Mouse (Mus musculus): ENCODE measurements at regions not wholly inside any gene's neighbourhood (a gene's known extent, or its start where the extent isn't known, plus 50 kb on each side); places are given as distances from the start of the nearest gene placed in this dataset.

DNA sequence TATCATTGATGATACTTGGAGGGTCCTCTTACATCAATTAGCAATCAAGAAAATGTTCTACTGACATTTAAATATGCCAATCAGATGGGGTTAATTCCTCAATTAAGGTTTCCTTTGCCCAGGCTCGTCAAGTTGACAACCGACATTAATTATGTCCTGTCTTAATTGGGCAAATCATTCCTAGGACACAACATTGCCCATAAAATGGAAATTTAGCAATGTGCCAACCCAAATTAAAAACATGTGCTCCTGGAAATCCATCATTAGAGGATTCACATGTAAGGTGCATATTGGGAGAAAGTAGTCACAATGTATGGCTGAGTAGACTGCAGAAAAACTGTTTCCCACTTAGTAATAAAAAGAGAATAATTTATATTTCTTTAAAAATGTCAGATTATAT lies 483.6 kb upstream of the B430305J03Rik start:
- intact Hi-C loops (cut with DNase I), result loop anchor here (10.0 kb wide), 1 partner anchor 605 kb away; no protein-coding TSS in a partner anchor
- no peak for DNase-seq (ENCODE audit: low spot score in 2 of 2)

DNA sequence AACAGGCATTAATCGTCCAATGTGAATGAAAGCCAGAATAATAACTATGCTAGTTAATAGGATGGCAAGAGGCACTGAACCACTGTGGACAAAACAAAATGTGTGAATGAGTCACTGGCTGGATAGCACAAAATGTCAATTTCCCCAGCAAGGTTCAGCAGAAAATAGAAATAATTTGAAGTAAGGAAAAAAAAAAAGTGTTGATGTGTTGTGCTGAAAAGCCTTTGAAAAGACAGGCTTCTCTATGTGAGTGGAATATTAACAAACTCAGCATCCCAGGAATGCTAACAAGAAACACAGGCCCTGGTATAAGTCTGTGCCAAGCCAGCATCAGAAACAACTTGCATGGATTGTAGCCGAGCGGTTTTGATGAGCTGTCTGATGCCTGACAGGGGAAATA lies 481.0 kb upstream of the B430305J03Rik start:
- peak in 1 of 2 experiments; percentile 8 for DNase-seq (ENCODE audit: low spot score in 2 of 2)
- intact Hi-C loops (cut with DNase I), result loop anchor here (10.0 kb wide), 1 partner anchor 602 kb away; no protein-coding TSS in a partner anchor

DNA sequence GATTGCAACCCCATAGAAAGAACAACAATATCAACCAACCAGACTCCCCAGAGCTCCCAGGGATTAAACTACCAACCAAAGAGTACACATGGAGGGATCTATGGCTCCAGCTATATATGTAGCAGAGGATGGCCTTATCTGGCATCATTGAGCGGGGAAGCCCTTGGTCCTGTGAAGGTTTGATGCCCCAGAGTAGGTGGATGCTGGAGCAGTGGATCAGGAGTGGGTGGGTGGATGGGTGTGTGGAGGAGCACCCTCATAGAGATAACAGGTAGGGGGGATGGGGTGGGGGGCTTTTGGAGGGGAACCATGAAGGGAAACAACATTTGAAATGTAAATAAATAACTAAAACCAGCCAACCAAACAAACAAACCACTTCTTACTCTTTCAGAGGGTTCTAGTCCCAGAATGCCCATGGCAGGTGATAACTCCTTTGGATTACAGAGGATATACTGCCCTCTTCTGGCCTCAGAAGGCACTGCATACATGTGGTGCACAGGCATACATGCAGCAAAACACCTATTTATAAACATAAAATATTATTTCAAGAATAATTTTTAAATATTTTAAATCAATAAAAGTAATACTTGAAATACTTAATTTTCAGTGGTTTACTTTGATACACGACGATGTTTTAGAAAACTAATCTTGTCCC lies 473.7 kb upstream of the B430305J03Rik start:
- peak in 1 of 2 experiments; percentile 4 for DNase-seq (ENCODE audit: low spot score in 2 of 2)
- intact Hi-C loops (cut with DNase I), result loop anchor here (10.0 kb wide), 1 partner anchor 595 kb away; no protein-coding TSS in a partner anchor

DNA sequence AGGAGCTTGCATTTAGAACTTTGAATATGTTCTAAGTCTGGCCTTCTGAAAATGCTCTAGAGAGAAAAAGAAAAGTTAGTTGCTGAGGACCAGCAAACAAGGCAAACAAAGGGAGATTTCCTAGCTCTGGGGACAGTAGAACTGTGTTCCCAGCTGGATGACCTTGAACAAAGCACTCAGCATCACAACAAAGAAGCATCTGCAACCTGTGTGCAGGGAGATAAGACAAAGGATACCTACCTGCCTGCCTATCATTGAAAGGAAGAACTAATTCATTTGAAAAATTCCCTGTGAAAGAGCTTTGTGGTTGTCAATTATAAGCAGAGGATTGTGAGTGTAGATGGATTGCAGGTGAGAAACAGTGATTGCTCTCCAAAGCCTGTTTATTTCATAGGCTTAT lies 451.1 kb upstream of the B430305J03Rik start:
- DNase-seq (ENCODE audit: low spot score in 2 of 2), result no peak
- intact Hi-C loops (cut with DNase I), result no loop called here

DNA sequence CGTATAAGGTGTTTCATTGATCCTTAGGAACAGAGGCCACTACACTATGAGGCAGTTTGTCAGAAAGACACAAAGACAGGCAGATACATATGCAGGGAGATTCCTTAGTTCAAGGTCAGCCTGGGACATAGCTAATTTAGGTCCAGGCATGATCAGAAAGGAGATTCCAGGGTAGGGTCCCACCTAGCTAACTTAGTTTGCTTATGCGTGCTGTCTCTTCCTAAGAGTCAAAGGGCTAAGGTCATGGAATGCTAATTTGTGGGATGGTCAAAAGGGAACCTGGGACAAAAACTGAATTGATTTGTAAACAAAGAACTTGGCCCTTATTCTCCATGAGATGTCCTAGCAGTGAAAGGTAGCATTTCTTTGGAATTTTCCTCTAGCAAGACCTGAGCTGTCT lies 430.3 kb upstream of the B430305J03Rik start:
- intact Hi-C loops (cut with DNase I), result no loop called here
- no peak for DNase-seq (ENCODE audit: low spot score in 2 of 2)

DNA sequence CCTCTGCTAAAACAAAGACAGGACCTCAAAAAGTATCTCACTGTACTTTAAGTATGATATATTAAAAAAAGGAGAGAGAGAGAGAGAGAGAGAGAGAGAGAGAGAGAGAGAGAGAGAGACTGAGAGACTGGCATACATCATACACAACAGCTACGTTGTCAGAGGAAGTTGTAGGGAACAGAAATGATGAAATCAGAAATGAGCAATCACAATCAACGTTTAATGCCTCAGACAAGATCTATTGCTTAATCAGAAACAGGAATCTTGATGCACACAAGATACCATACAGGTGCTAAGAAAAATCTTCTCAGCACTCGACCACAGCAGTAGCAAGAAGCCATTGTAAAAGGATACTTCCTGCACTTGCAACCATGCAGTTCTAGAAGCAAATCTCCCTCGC lies 424.9 kb upstream of the B430305J03Rik start:
- no peak for DNase-seq (ENCODE audit: low spot score in 2 of 2)
- intact Hi-C loops (cut with DNase I), result no loop called here
